Mouse (Mus musculus): ENCODE results near the gene Caap1. TPM values are rescaled to one million over a fixed set of nuclear protein-coding genes. Genes with fewer than 3 reads are reported as not detected.

Caap1 gene
- polyA plus RNA-seq (2015; fragmentation: Illumina TruSeq; extraction: RNeasy Lipid Tissue Mini Kit (QIAGEN cat#74804); ENCODE audit: insufficient read depth, low read depth, low replicate concordance): 2.8 TPM

GRCm38 (mm10) chr4:94556265-94557054 lies at the start of gene Caap1, which contains the start of gene Gm10306:
Gene Caap1, minus strand, starts transcription at chr4:94556796.
Gene Gm10306, plus strand, starts transcription at chr4:94556546.

GRCm38 (mm10) chr4:94603031-94603629 lies 46.5 kb upstream of the Caap1 start, which contains the start of gene Plaa:
Gene Plaa, minus strand, starts transcription at chr4:94603244.

Other genes starting within 250 kb of the Caap1 start
- gene Gm10306, start 250 bp downstream of the Caap1 start, polyA plus RNA-seq (2015; fragmentation: Illumina TruSeq; extraction: RNeasy Lipid Tissue Mini Kit (QIAGEN cat#74804); ENCODE audit: insufficient read depth, low read depth, low replicate concordance): not detected
- 10.7 TPM for gene Plaa, start 46.4 kb upstream of the Caap1 start, polyA plus RNA-seq (2015; fragmentation: Illumina TruSeq; extraction: RNeasy Lipid Tissue Mini Kit (QIAGEN cat#74804); ENCODE audit: insufficient read depth, low read depth, low replicate concordance)
- 3.7 TPM for gene Ift74, start 57.7 kb upstream of the Caap1 start, polyA plus RNA-seq (2015; fragmentation: Illumina TruSeq; extraction: RNeasy Lipid Tissue Mini Kit (QIAGEN cat#74804); ENCODE audit: insufficient read depth, low read depth, low replicate concordance)
- gene Lrrc19, start 93.3 kb upstream of the Caap1 start, polyA plus RNA-seq (2015; fragmentation: Illumina TruSeq; extraction: RNeasy Lipid Tissue Mini Kit (QIAGEN cat#74804); ENCODE audit: insufficient read depth, low read depth, low replicate concordance): not detected
- 16.3 TPM for gene Tek, start 182.5 kb upstream of the Caap1 start, polyA plus RNA-seq (2015; fragmentation: Illumina TruSeq; extraction: RNeasy Lipid Tissue Mini Kit (QIAGEN cat#74804); ENCODE audit: insufficient read depth, low read depth, low replicate concordance)

Data from pancreas, adult 10 weeks (tissue).